Mouse (Mus musculus): ENCODE results near the gene Gm21797. TPM values are rescaled to one million over a fixed set of nuclear protein-coding genes. Genes with fewer than 3 reads are reported as not detected.
"Not testable (repeated sequence)": the region's sequence is repeated elsewhere in the genome, so short reads cannot be mapped to it uniquely, and the experiment has no call there.

The Gm21797 gene
- not detected in 2 replicates for polyA plus RNA-seq (2016; fragmentation: Nextera tagmentation; extraction: Ambion mirVana)

DNA sequence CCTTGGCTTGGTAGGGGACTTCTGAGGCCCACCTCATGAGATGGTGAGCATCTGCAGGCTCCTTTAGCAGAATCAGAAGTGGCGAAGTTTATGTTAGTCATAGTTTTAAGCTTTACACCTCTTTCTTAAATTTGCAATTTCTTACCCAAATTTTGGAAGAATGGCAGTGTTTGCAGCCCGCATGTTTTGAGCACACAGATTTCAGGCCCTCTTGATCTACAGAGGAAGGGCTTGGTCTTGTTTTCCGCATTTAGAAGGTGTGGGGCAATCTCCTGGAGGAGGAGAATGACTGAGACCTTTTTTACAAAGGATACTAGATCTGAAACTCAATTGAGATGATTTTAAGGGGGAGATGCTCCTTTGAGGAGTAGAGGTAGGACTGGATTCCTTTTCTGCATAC is at the start of gene Gm21797:
TSS of gene Gm21797 (minus strand) at position 101 of the 400 bp plus-strand sequence.
- ATAC-seq (ENCODE audit: low FRiP score): not testable (repeated sequence)
- WGBS: no CpG with 5 or more reads among the region's 3 CpGs

DNA sequence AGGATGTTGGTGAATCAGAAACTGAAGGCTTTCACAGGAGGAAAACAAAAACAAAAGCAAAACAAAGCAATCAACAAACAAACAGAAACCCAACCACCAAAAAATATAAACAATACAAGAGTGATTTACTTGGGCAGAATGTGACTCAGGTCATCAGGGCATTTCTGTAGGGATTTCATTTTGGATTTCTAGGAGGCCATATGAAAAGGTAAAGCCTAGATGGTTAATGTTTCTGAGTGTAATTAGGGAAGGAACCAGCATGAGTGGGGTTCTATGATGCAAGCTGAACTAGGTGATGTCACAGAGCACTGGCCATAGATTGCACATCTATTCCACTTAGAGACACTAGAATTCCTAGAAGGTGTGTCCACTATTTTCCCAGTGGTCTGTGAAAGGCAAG is 29.0 kb upstream of the Gm21797 start, which contains the start of gene Gm20795:
TSS of gene Gm20795 (plus strand) at position 301 of the 400 bp plus-strand sequence.
- H3K9me3 ChIP-seq (replicated peaks); H3K4me2 ChIP-seq (replicated peaks); H3K27me3 ChIP-seq; H3K4me1 ChIP-seq; H3K4me3 ChIP-seq; ATAC-seq (ENCODE audit: low FRiP score); H3K9ac ChIP-seq; H3K27ac ChIP-seq; H3K36me3 ChIP-seq: not testable (repeated sequence)

More for the DNA sequence above, at the start of gene Gm21797:
- not testable (repeated sequence) for H3K4me2 ChIP-seq (replicated peaks); H3K36me3 ChIP-seq; H3K4me1 ChIP-seq; H3K27me3 ChIP-seq; H3K9ac ChIP-seq; H3K27ac ChIP-seq; H3K4me3 ChIP-seq; H3K9me3 ChIP-seq (replicated peaks)

Other genes starting within 250 kb of the Gm21797 start
- not detected in 2 replicates for gene Gm21852, start 123.8 kb downstream of the Gm21797 start, polyA plus RNA-seq (2016; fragmentation: Nextera tagmentation; extraction: Ambion mirVana)
- not detected in 2 replicates for gene Gm20795, start 29.1 kb upstream of the Gm21797 start, polyA plus RNA-seq (2016; fragmentation: Nextera tagmentation; extraction: Ambion mirVana)

Measured in hindbrain, embryonic 12.5 days (tissue).